ENCODE assay signal across 8 mouse cellular contexts in genomic region chr17:65400914-65401313, GRCm38 (mm10).
A peak's percentile ranks its signal among the peaks of the same experiment; 100 is the strongest.
DNase-seq lines count a peak whose midpoint lies in the region; ATAC-seq lines count a peak whose summit lies in the region.
"Had no signal": no experiment of that assay in that cellular context is flagged by ENCODE, and none has a peak within 500 bp of the region (broad histone marks: within the 10 kb centered on the region; RNA-seq: fewer than 3 reads in every experiment).

No protein-coding gene starts in this region.

- intact Hi-C loops in heart, postnatal 25 days (cut with DNase I) = no loop called here
- intact Hi-C loops in heart, postnatal 10 days (cut with DNase I) = no loop called here

- peak; percentile 34 for DNase-seq in heart, adult 8-10 months (ENCODE audit: low spot score)
- no peak for DNase-seq in heart, postnatal 25 days (ENCODE audit: low spot score)
- DNase-seq in right cerebral cortex, postnatal 4 days = peak; percentile 19
- DNase-seq in right cerebral cortex, postnatal 14 days = no peak
- peak; percentile 60 to 70 for DNase-seq in heart, postnatal 10 days
- DNase-seq in spleen, postnatal 4 days (ENCODE audit: low spot score in 2 of 2) = no peak
- DNase-seq: liver, postnatal 0 days had no signal

- ATAC-seq in monocyte, adult 5-6 weeks (replicated peaks; ENCODE audit: insufficient number of reproducible peaks, low FRiP score, low TSS enrichment, poor library complexity, severe bottlenecking) = no peak
- ATAC-seq: liver, postnatal 0 days had no signal

Comparison
In these comparisons a context has a peak if more than half of its experiments do, and no peak if none do; other contexts are left out.
1. DNase-seq: peak in heart, adult 8-10 months (single experiment), right cerebral cortex, postnatal 4 days (single experiment) and heart, postnatal 10 days (2 of 2); none in heart, postnatal 25 days (single experiment), right cerebral cortex, postnatal 14 days (single experiment) and spleen, postnatal 4 days (0 of 2).